Mouse (Mus musculus) testis, adult 2 months (tissue): ENCODE data around the gene Jak1.

Source experiments
- CTCF ChIP-seq: fragments of 200-500 bp; IDR thresholded peaks from 2 replicates; pipeline ENCODE4 v1.5.1; 2012; ENCODE audit warnings: low read depth, mild to moderate bottlenecking, inconsistent platforms, low read length, moderate library complexity; ENCODE audit not compliant: control insufficient read depth, insufficient read depth, insufficient replicate concordance
- POLR2A ChIP-seq: fragments of 200-500 bp; IDR thresholded peaks from 2 replicates; pipeline ENCODE4 v1.6.1; 2012; ENCODE audit warnings: low read depth, mild to moderate bottlenecking, inconsistent platforms, low read length, moderate library complexity; ENCODE audit not compliant: control insufficient read depth

GRCm38 (mm10) chr4:101186591-101186990 is 78.5 kb downstream of the Jak1 start:
- TF ChIP-seq CTCF, result no peak
- no peak for TF ChIP-seq POLR2A
